Mouse (Mus musculus) CH12.LX (cell line): ENCODE measurements around the gene Pmpca. TPM values are rescaled to one million over a fixed set of nuclear protein-coding genes. Genes with fewer than 3 reads are reported as not detected.

Experiments used
- DNase-seq: peaks from one replicate; pipeline ENCODE4 v3.0.0-alpha.2; 2013; ENCODE audit errors: extremely low read depth
- H3K27ac ChIP-seq: 2 replicates; pipeline ENCODE4 v1.5.1; 2012; ENCODE audit warnings: low read depth, mild to moderate bottlenecking, control low read depth, moderate library complexity; ENCODE audit not compliant: insufficient read depth
- H3K27me3 ChIP-seq: replicated peaks from 2 replicates; pipeline ENCODE3; 2012; ENCODE audit warnings: inconsistent platforms
- H3K36me3 ChIP-seq, 2 experiments: replicated peaks in 1 of 2; 2 replicates each; pipeline versions ENCODE3 to v1.6.1; 2012; ENCODE audit warnings: inconsistent platforms in 1 of 2, low read length in 1 of 2, mild to moderate bottlenecking in 1 of 2, mixed read lengths in 1 of 2, moderate library complexity in 1 of 2; ENCODE audit not compliant: control insufficient read depth in 1 of 2, insufficient read depth in 1 of 2
- H3K4me1 ChIP-seq, 2 experiments: 2 replicates each; pipeline ENCODE4 v1.6.1; 2012; ENCODE audit warnings: inconsistent platforms in 1 of 2, moderate library complexity in 1 of 2; ENCODE audit not compliant: insufficient read depth in 2 of 2, control insufficient read depth in 1 of 2
- H3K4me2 ChIP-seq: 2 replicates; pipeline ENCODE4 v1.6.1; 2012; ENCODE audit warnings: low read depth, mild to moderate bottlenecking, control low read depth; ENCODE audit not compliant: poor library complexity, insufficient read depth, severe bottlenecking
- H3K4me3 ChIP-seq, 3 experiments: fragments of 150-350 bp in 1 of 3; sonication (generic) in 1 of 3; replicated peaks in 1 of 3; 2 replicates each; pipeline versions ENCODE3 to v1.5.1; 2011 to 2012; ENCODE audit warnings: low read depth in 2 of 3, low read length in 2 of 3, mild to moderate bottlenecking in 2 of 3, moderate library complexity in 2 of 3, control low read depth in 1 of 3, improper control_type of control experiment in 1 of 3, inconsistent platforms in 1 of 3, mixed read lengths in 1 of 3; ENCODE audit not compliant: poor library complexity in 1 of 3
- H3K79me2 ChIP-seq: replicated peaks from 2 replicates; pipeline ENCODE4 v1.6.1; 2012; ENCODE audit warnings: mild to moderate bottlenecking, moderate library complexity; ENCODE audit not compliant: control insufficient read depth, poor library complexity, insufficient read depth, severe bottlenecking; ENCODE audit errors: extremely low read depth
- H3K9ac ChIP-seq: 2 replicates; pipeline ENCODE4 v1.6.1; 2012; ENCODE audit warnings: low read depth, mild to moderate bottlenecking, control low read depth, moderate library complexity; ENCODE audit not compliant: insufficient read depth
- H3K9me3 ChIP-seq: replicated peaks from 2 replicates; pipeline ENCODE3; 2012; ENCODE audit warnings: low read length, inconsistent platforms, mixed read lengths
- CHD1 ChIP-seq: IDR thresholded peaks from 2 replicates; pipeline ENCODE4 v1.6.1; 2012; ENCODE audit warnings: low read depth, low read length, improper control_type of control experiment, inconsistent platforms
- CTCF ChIP-seq, 2 experiments: IDR thresholded peaks in 1 of 2; conservative IDR thresholded peaks in 1 of 2; 2 replicates each; pipeline ENCODE4 v1.5.1; 2011 to 2012; ENCODE audit warnings: low read depth in 2 of 2, low read length in 2 of 2, improper control_type of control experiment in 1 of 2, inconsistent platforms in 1 of 2, mild to moderate bottlenecking in 1 of 2, moderate library complexity in 1 of 2
- E2F4 ChIP-seq: IDR thresholded peaks from 2 replicates; pipeline ENCODE4 v1.6.1; 2011; ENCODE audit warnings: low read depth, low read length, improper control_type of control experiment; ENCODE audit not compliant: insufficient replicate concordance
- ELF1 ChIP-seq: IDR thresholded peaks from 2 replicates; pipeline ENCODE4 v1.6.1; 2014; ENCODE audit warnings: low read depth, mild to moderate bottlenecking, inconsistent platforms, low read length, improper control_type of control experiment
- ETS1 ChIP-seq: conservative IDR thresholded peaks from 2 replicates; pipeline ENCODE4 v1.6.1; 2012; ENCODE audit warnings: low read depth, mild to moderate bottlenecking, inconsistent platforms, low read length, improper control_type of control experiment, moderate library complexity
- GABPA ChIP-seq: IDR thresholded peaks from 2 replicates; pipeline ENCODE4 v1.6.1; 2012; ENCODE audit warnings: low read depth, low read length, improper control_type of control experiment, inconsistent platforms; ENCODE audit not compliant: insufficient replicate concordance
- JUN ChIP-seq: IDR thresholded peaks from 2 replicates; pipeline ENCODE4 v1.6.1; 2011; ENCODE audit warnings: low read depth, mild to moderate bottlenecking, low read length, improper control_type of control experiment, moderate library complexity; ENCODE audit not compliant: insufficient read depth
- JUND ChIP-seq: conservative IDR thresholded peaks from 2 replicates; pipeline ENCODE4 v1.6.1; 2011; ENCODE audit warnings: low read depth, low read length, improper control_type of control experiment
- KAT2A ChIP-seq: IDR thresholded peaks from 2 replicates; pipeline ENCODE4 v1.6.1; 2012; ENCODE audit warnings: low read length, improper control_type of control experiment, inconsistent platforms; ENCODE audit not compliant: insufficient replicate concordance
- MAFK ChIP-seq: IDR thresholded peaks from 2 replicates; pipeline ENCODE4 v1.6.1; 2011; ENCODE audit warnings: low read length, improper control_type of control experiment; ENCODE audit not compliant: insufficient replicate concordance
- MAX ChIP-seq: IDR thresholded peaks from 2 replicates; pipeline ENCODE4 v1.6.1; 2011; ENCODE audit warnings: low read length, improper control_type of control experiment
- MEF2A ChIP-seq: IDR thresholded peaks from 2 replicates; pipeline ENCODE4 v1.6.1; 2014; ENCODE audit warnings: low read depth, mild to moderate bottlenecking, inconsistent platforms, low read length, improper control_type of control experiment, borderline replicate concordance
- MXI1 ChIP-seq: IDR thresholded peaks from 2 replicates; pipeline ENCODE4 v1.6.1; 2011; ENCODE audit warnings: mild to moderate bottlenecking, low read depth, low read length, improper control_type of control experiment
- POLR2A ChIP-seq: IDR thresholded peaks from 2 replicates; pipeline ENCODE4 v1.6.1; 2011; ENCODE audit warnings: low read depth, mild to moderate bottlenecking, improper control_type of control experiment, low read length
- RCOR1 ChIP-seq: conservative IDR thresholded peaks from 2 replicates; pipeline ENCODE4 v1.6.1; 2012; ENCODE audit warnings: low read depth, mild to moderate bottlenecking, inconsistent platforms, low read length, improper control_type of control experiment
- SMC3 ChIP-seq: IDR thresholded peaks from 2 replicates; pipeline ENCODE4 v1.6.1; 2011; ENCODE audit warnings: low read depth, low read length, improper control_type of control experiment
- TBP ChIP-seq: conservative IDR thresholded peaks from 2 replicates; pipeline ENCODE4 v1.6.1; 2011; ENCODE audit warnings: low read depth, low read length, improper control_type of control experiment
- TCF12 ChIP-seq: IDR thresholded peaks from 2 replicates; pipeline ENCODE4 v1.6.1; 2014; ENCODE audit warnings: low read depth, mild to moderate bottlenecking, inconsistent platforms, low read length, improper control_type of control experiment
- ZC3H11A ChIP-seq: IDR thresholded peaks from 2 replicates; pipeline ENCODE4 v1.6.1; 2012; ENCODE audit warnings: low read depth, mild to moderate bottlenecking, inconsistent platforms, low read length, improper control_type of control experiment
- dilution Hi-C: fragments of 300-500 bp; cut with MboI; formaldehyde crosslinking; loops from 2 replicates; pipeline ENCODE4 v1.14.3; 2020; ENCODE audit warnings: low sequenced_read_pairs; ENCODE audit not compliant: extremely low pct_unique_long_range_greater_than_20kb, extremely low pct_ligation_motif_present
- in situ Hi-C: fragments of 300-500 bp; cut with MboI; formaldehyde crosslinking; loops from 3 replicates; pipeline ENCODE4 v1.14.3; 2019; ENCODE audit warnings: low sequenced_read_pairs, low pct_ligation_motif_present, low pct_unique_long_range_greater_than_20kb, mixed read lengths
- polyA plus RNA-seq: library from polyadenylated mRNA; unstranded; fragments of >175 nt; gene quantifications from 2 replicates; pipeline ENCODE4 v1.2.1, GENCODE M21; 2012; ENCODE audit warnings: low read depth; ENCODE audit not compliant: insufficient read length
- total RNA-seq, 2 experiments: library from RNA; depleted of rRNA; stranded (reverse); fragments of 300-350 nt in 1 of 2; fragments of >200 nt in 1 of 2; gene quantifications; 2 replicates each; pipeline ENCODE4 v1.2.3; 2012 to 2014

The Pmpca gene
- total and polyA plus RNA-seq, 3 experiments: 74.7 to 143 (median 79.5) TPM

- in situ Hi-C loops (no loop called here), dilution Hi-C loops (no loop called here)
- TF ChIP-seq JUND (no peak), E2F4 (no peak), ELF1 (no peak), JUN (no peak), CTCF (conservative IDR thresholded peaks at IDR 0.05 in 1 of 2, IDR thresholded peaks at IDR 0.05 in 1 of 2; ENCODE audit: low read depth in 2 of 2, low read length in 2 of 2) (no peak), MAFK (no peak), GABPA (no peak), CHD1 (no peak), MEF2A (no peak), TCF12 (no peak), MXI1 (no peak), TBP (no peak)
- Histone ChIP-seq H3K36me3 (peaks cover 67 to 77% of the 10 kb centered on the region in 2 experiments), H3K4me2 (no peak overlapping the region), H3K27ac (no peak overlapping the region), H3K4me3 (no peak overlapping the region), H3K4me1 (peaks cover 4 to 26% of the 10 kb centered on the region in 2 experiments), H3K9ac (no peak overlapping the region), H3K27me3 (no peaks in the 10 kb centered on the region), H3K9me3 (no peaks in the 10 kb centered on the region), H3K79me2 (peaks cover 26% of the 10 kb centered on the region)
- no peak for DNase-seq
Observed at GRCm38 (mm10) chr2:26390954-26391353, 1.8 kb downstream of the Pmpca start.

DNA sequence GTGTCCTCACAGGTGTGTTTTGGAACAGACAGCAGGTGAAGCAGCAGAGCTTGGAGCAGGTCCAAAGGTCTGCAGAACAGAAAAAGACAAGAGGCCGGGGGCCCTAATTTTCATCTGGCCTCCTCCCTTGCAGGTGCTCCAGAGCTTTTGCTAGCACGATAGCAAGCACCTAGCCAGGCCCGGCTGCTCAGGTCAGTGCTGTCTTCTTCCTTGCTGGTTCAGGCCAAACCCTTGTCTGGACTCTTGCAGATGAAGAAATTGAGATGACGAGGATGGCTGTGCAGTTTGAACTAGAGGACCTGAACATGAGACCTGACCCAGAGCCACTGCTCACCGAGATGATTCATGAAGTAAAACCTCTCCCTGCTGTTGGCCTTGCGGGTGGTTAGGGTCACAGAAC is 2.5 kb downstream of the Pmpca start:
- TF ChIP-seq POLR2A: no peak
- no peak for TF ChIP-seq ELF1
- TF ChIP-seq KAT2A: no peak
- no peak for TF ChIP-seq MAFK
- TF ChIP-seq SMC3: no peak
- no peak for TF ChIP-seq RCOR1
- no peak for TF ChIP-seq MAX
- no peak for TF ChIP-seq ZC3H11A
- no peak for TF ChIP-seq ETS1
- no peak for TF ChIP-seq MXI1
- Histone ChIP-seq H3K27me3 (no peaks in the 10 kb centered on the region), H3K79me2 (peaks cover 26% of the 10 kb centered on the region), H3K9me3 (no peaks in the 10 kb centered on the region), H3K4me2 (no peak overlapping the region), H3K27ac (no peak overlapping the region), H3K9ac (no peak overlapping the region), H3K36me3 (peaks cover 68 to 77% of the 10 kb centered on the region in 2 experiments), H3K4me3 (no peak overlapping the region), H3K4me1 (peaks cover 4 to 30% of the 10 kb centered on the region in 2 experiments)
- dilution Hi-C loops: no loop called here
- in situ Hi-C loops: no loop called here
- DNase-seq: no peak
